Mouse (Mus musculus) kidney, postnatal 10 days (tissue): ENCODE data around the gene Mpv17.
A peak's percentile ranks its signal among the peaks of the same experiment; 100 is the strongest.

ENCODE experiments used
- DNase-seq: peaks from one replicate; pipeline ENCODE4 v3.0.0; 2021; ENCODE audit warnings: mixed read lengths

The Mpv17 gene

GRCm38 (mm10) chr5:31095711-31096480 is 58.2 kb downstream of the Mpv17 start:
- no peak for DNase-seq

- DNase-seq, result peak; percentile 65
Measured at GRCm38 (mm10) chr5:31094799-31095691, 59.0 kb downstream of the Mpv17 start.

GRCm38 (mm10) chr5:31094100-31094798 is 59.8 kb downstream of the Mpv17 start:
- no peak for DNase-seq

- peak; percentile 76 for DNase-seq
Measured at GRCm38 (mm10) chr5:31093151-31094041, 60.7 kb downstream of the Mpv17 start.

GRCm38 (mm10) chr5:31092231-31092975 is 61.6 kb downstream of the Mpv17 start:
- DNase-seq, result no peak
